Mouse (Mus musculus) right cerebral cortex, postnatal 36 days (tissue): ENCODE measurements at regions not wholly inside any gene's neighbourhood (a gene's known extent, or its start where the extent isn't known, plus 50 kb on each side); places are given as distances from the start of the nearest gene placed in this dataset.

Experiments
- DNase-seq, 2 experiments: peaks; one replicate each; pipeline ENCODE4 v3.0.0; 2022; ENCODE audit warnings: low spot score in 2 of 2, mixed read lengths in 1 of 2

- DNase-seq, result no peak
These were observed 178.8 kb upstream of the Nampt start for GRCm38 (mm10) chr12:32640591-32640990.

- no peak for DNase-seq
These were observed 176.9 kb upstream of the Nampt start for GRCm38 (mm10) chr12:32642493-32642892.

- DNase-seq, result no peak
These were observed 166.2 kb upstream of the Nampt start for GRCm38 (mm10) chr12:32653096-32653495.

GRCm38 (mm10) chr12:32656194-32656593 lies 163.2 kb upstream of the Nampt start:
- DNase-seq, result no peak

GRCm38 (mm10) chr12:32661782-32662413 lies 157.4 kb upstream of the Nampt start:
- DNase-seq, result peak in 1 of 2 experiments; percentile 16

GRCm38 (mm10) chr12:32666040-32666439 lies 153.3 kb upstream of the Nampt start:
- no peak for DNase-seq

GRCm38 (mm10) chr12:32677908-32678307 lies 141.4 kb upstream of the Nampt start:
- DNase-seq, result no peak

GRCm38 (mm10) chr12:32678756-32679155 lies 140.6 kb upstream of the Nampt start:
- no peak for DNase-seq

GRCm38 (mm10) chr12:32681910-32682309 lies 137.4 kb upstream of the Nampt start:
- no peak for DNase-seq

GRCm38 (mm10) chr12:32683375-32683774 lies 136.0 kb upstream of the Nampt start:
- no peak for DNase-seq

GRCm38 (mm10) chr12:32685788-32686385 lies 133.5 kb upstream of the Nampt start:
- DNase-seq, result no peak

- no peak for DNase-seq
These were observed 130.0 kb upstream of the Nampt start for GRCm38 (mm10) chr12:32689361-32689760.

- DNase-seq, result no peak
These were observed 129.2 kb upstream of the Nampt start for GRCm38 (mm10) chr12:32690096-32690495.

- DNase-seq, result no peak
These were observed 127.1 kb upstream of the Nampt start for GRCm38 (mm10) chr12:32692081-32692819.

GRCm38 (mm10) chr12:32692962-32693361 lies 126.4 kb upstream of the Nampt start:
- DNase-seq, result no peak

GRCm38 (mm10) chr12:32693678-32694077 lies 125.7 kb upstream of the Nampt start:
- no peak for DNase-seq

- DNase-seq, result no peak
These were observed 122.5 kb upstream of the Nampt start for GRCm38 (mm10) chr12:32696832-32697231.

- DNase-seq, result no peak
These were observed 110.2 kb upstream of the Nampt start for GRCm38 (mm10) chr12:32709188-32709587.

- peak; percentile 67 to 71 for DNase-seq
These were observed 102.0 kb upstream of the Nampt start for GRCm38 (mm10) chr12:32717129-32717921.

GRCm38 (mm10) chr12:32719203-32719602 lies 100.1 kb upstream of the Nampt start:
- DNase-seq, result no peak

GRCm38 (mm10) chr12:32724451-32725188 lies 94.7 kb upstream of the Nampt start:
- DNase-seq, result peak in 1 of 2 experiments; percentile 10
